ENCODE assay signal across 13 mouse cellular contexts in the genomic region with DNA sequence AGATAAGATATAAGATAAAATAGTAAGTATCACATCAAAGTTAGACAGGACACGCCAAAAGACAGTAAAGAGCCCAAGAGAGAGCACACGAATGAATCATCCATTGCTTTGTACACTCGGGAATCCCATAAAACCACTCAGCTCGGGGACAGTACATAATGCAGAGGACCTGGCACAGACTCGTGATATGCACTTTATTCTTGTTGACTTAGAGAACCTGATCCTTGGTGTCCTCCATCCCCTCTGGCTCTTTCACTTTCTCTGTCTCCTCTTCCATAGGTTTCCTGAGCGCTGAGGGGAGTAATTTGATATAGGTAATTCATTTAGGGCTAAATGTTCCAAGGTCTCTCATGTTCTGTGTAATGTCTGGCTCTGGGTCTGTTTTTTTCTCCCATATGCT.
"Had no signal": no experiment of that assay in that cellular context is flagged by ENCODE, and none has a peak within 500 bp of the region (broad histone marks: within the 10 kb centered on the region; RNA-seq: fewer than 3 reads in every experiment).

No protein-coding gene starts in this region.

- H3K4me2 ChIP-seq: limb, embryonic 12.5 days; liver, embryonic 13.5 days; neural tube, embryonic 12.5 days; stomach, embryonic 15.5 days had no signal

- H3K27me3 ChIP-seq: limb, embryonic 12.5 days; liver, embryonic 13.5 days; neural tube, embryonic 12.5 days; stomach, embryonic 15.5 days had no signal

- H3K4me3 ChIP-seq: layer of hippocampus, adult 2 months; limb, embryonic 12.5 days; liver, embryonic 13.5 days; neural tube, embryonic 12.5 days; stomach, embryonic 15.5 days had no signal

- H3K27ac ChIP-seq: layer of hippocampus, adult 2 months; limb, embryonic 12.5 days; liver, embryonic 13.5 days; neural tube, embryonic 12.5 days; stomach, embryonic 15.5 days had no signal

- H3K9ac ChIP-seq: limb, embryonic 12.5 days; liver, embryonic 13.5 days; liver, postnatal 0 days; neural tube, embryonic 12.5 days; stomach, embryonic 15.5 days had no signal

- H3K4me1 ChIP-seq: neural tube, embryonic 12.5 days; stomach, embryonic 15.5 days had no signal

- H3K9me3 ChIP-seq: limb, embryonic 12.5 days; liver, embryonic 13.5 days; neural tube, embryonic 12.5 days; stomach, embryonic 15.5 days had no signal

- H3K36me3 ChIP-seq: limb, embryonic 12.5 days; liver, embryonic 13.5 days; neural tube, embryonic 12.5 days; stomach, embryonic 15.5 days had no signal

- DNase-seq: kidney, adult 9 months; kidney, postnatal 36 days; liver; liver, embryonic 13.5 days; liver, postnatal 0 days; midbrain, embryonic 14.5 days; thymus, adult 2 months; thymus, postnatal 25 days had no signal

- ATAC-seq: intestine, postnatal 0 days; liver, postnatal 0 days had no signal
